Mouse (Mus musculus) thymus, adult 2 months (tissue): Measurements from ENCODE around the gene Prkaa1. TPM values are rescaled to one million over a fixed set of nuclear protein-coding genes. Genes with fewer than 3 reads are reported as not detected.

Experiments
- DNase-seq: peaks from one replicate; pipeline ENCODE4 v3.0.0; 2021
- H3K27ac ChIP-seq: fragments of 200-500 bp; 2 replicates; pipeline ENCODE4 v1.5.1; 2012; ENCODE audit warnings: low read length, control low read depth; ENCODE audit not compliant: control insufficient read depth, insufficient read depth
- H3K27me3 ChIP-seq: fragments of 200-500 bp; 2 replicates; pipeline ENCODE4 v1.6.1; 2012; ENCODE audit warnings: mild to moderate bottlenecking, low read length, moderate library complexity, mixed read lengths; ENCODE audit not compliant: control insufficient read depth, insufficient read depth
- H3K36me3 ChIP-seq: fragments of 200-500 bp; 2 replicates; pipeline ENCODE4 v1.6.1; 2012; ENCODE audit warnings: mild to moderate bottlenecking, low read length, moderate library complexity; ENCODE audit not compliant: control insufficient read depth, insufficient read depth
- H3K4me1 ChIP-seq: fragments of 200-500 bp; replicated peaks from 2 replicates; pipeline ENCODE4 v1.6.1; 2012; ENCODE audit warnings: low read length; ENCODE audit not compliant: control insufficient read depth, insufficient read depth
- H3K4me3 ChIP-seq: fragments of 200-500 bp; 2 replicates; pipeline ENCODE4 v1.5.1; 2012; ENCODE audit warnings: mild to moderate bottlenecking, low read length, control low read depth, moderate library complexity; ENCODE audit not compliant: control insufficient read depth, insufficient read depth
- CTCF ChIP-seq: fragments of 200-500 bp; IDR thresholded peaks from 2 replicates; pipeline ENCODE4 v1.5.1; 2012; ENCODE audit warnings: mild to moderate bottlenecking, control low read depth, low read length, moderate library complexity, borderline replicate concordance; ENCODE audit not compliant: control insufficient read depth, poor library complexity, insufficient read depth; ENCODE audit errors: extremely low read depth
- POLR2A ChIP-seq: fragments of 200-500 bp; IDR thresholded peaks from 2 replicates; pipeline ENCODE4 v1.6.1; 2012; ENCODE audit warnings: mild to moderate bottlenecking, low read length, control low read depth, moderate library complexity; ENCODE audit not compliant: control insufficient read depth, poor library complexity, insufficient read depth; ENCODE audit errors: extremely low read depth
- WGBS: fragments of 180-500 bp; shearing (Covaris S2); methylation state at CpG from one replicate; pipeline ENCODE4 v1.1.7; 2018; 5-methylcytosine and 5-hydroxymethylcytosine counted together
- polyA plus RNA-seq: library from polyadenylated mRNA; depleted of rRNA; stranded (reverse); fragments of >200 nt; gene quantifications from 2 replicates; pipeline ENCODE4 v1.2.3, GENCODE M21; 2012; rRNA removed

Prkaa1 gene
- polyA plus RNA-seq = 3.9 and 4.7 TPM in 2 replicates

DNA sequence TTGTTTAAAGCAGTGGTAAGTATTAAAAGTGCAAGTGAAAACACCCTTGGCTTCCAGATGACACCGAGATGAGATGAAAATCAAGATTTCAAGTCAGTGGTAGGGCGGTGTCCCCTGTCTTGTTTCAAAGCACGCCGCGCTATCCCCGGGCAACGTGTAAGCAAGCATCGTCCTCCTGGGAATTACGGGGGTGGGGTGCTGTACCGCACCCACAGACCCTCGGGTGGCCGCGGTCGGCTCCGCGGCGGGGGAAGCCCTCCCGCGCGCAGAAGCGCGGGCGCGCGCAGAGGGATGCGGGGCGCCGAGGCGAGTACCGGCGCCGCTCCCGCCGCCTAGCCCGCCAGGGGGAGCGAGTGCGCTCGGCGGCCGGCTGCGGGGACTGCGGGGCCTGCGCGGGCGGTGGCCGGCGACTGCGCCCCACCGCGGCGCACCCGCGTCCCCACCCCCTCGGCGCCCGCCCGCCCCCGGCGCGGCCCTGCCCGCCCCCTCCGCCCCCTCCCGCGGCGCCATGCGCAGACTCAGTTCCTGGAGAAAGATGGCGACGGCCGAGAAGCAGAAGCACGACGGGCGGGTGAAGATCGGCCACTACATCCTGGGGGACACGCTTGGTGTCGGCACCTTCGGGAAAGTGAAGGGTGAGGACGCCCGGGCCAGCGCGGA, at the start of gene Prkaa1:
Prkaa1 (plus strand) TSS at position 501 of the 660 bp plus-strand sequence.
- Histone ChIP-seq H3K27me3 (no peaks in the 10 kb centered on the region), H3K4me1 (no peaks in the 10 kb centered on the region), H3K4me3 (peak within 1 kb of the TSS; percentile 76), H3K36me3 (no peaks in the 10 kb centered on the region), H3K27ac (no peak within 1 kb of the TSS)
- TF ChIP-seq CTCF = peak; percentile 72
- TF ChIP-seq POLR2A = no peak
- peak; percentile 60 for DNase-seq
- WGBS = 2% methylated on average over 76 of the region's 80 CpGs

DNA sequence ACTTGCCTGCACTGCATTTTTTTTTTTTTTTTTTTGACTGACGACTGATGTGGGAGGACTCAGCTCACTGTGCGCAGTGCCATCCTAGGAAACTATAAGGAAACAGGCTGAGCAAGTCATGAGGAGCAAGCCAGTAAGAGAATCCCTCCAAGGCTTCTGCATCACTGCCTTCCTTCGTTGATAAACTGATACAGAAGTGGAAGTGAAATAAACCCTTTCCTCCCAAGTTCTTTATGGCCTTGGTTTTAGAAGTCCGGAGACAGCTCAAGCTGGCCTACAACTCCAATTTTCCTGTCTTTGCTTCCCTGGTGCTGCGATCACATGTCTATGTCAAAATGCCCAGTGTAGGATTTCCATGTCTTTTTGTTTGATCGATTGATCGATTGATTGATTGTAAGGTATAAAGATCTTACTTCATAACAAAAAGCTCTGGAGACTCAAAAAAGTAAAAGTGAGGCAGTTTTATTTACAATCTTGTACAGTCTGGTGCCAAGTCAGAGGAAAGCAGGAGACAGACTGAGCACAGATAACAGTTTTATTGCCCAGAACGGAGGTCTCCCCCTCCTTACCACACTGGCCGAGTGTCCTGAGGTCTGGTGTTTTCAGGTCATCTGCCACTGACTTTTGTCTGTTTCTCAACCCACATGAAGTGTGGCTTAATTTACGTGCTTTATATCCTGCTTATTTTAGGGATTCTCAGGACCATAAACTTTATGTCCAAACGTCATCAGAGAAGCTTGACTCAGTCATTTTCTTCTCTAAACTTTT, 47.9 kb upstream of the Prkaa1 start:
- 92% methylated on average over 11 of the region's 11 CpGs for WGBS
- DNase-seq = no peak
- TF ChIP-seq POLR2A (no peak), CTCF (no peak)

DNA sequence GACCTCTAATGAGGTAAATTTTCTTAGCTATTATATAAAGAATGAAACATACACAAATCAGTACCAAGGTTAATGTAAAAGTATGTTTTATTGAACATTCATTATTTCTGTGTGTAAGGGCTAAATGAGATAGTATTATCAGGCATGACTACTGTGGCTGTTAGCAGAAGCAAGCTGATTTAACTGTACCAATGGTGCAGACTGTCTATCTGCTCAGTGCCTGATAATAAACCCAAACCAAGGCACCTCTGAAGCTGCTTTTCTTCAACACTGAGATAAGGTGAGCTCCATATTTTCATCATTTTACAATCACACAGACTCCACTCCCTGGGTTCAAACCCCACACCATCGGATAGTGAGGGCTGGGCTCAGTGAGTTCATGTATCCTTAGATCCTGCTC, 46.3 kb upstream of the Prkaa1 start:
- Histone ChIP-seq H3K36me3 (no peaks in the 10 kb centered on the region), H3K4me1 (no peaks in the 10 kb centered on the region), H3K27ac (no peak overlapping the region), H3K4me3 (no peak overlapping the region), H3K27me3 (no peaks in the 10 kb centered on the region)
- TF ChIP-seq CTCF (no peak), POLR2A (no peak)
- DNase-seq = no peak
- 96% methylated on average over 1 of the region's 1 CpGs for WGBS

More for the DNA sequence above, 47.9 kb upstream of the Prkaa1 start:
- Histone ChIP-seq H3K4me1 (no peaks in the 10 kb centered on the region), H3K27me3 (no peaks in the 10 kb centered on the region), H3K4me3 (no peak overlapping the region), H3K36me3 (no peaks in the 10 kb centered on the region), H3K27ac (no peak overlapping the region)

DNA sequence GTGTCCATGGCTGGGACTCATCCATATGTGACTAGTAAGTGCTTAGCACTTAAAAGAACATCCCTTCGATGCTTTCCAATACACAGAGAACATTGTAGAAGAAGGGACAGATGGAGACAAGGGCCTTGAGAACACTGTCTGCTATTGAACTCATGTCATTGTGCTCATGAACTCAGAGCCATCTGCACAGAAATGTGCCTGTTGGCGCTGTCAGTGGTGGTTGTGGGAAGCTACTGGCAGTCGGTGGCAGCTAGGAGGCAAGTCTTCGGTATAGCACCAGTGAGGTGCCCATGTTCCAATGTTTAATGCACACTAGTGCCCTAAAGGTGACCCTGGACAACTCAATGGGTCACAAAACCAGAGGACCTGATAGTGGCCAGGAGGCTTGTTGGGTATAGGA, 41.3 kb upstream of the Prkaa1 start:
- no peak for DNase-seq
- H3K4me3 ChIP-seq = no peak overlapping the region
- H3K27ac ChIP-seq = no peak overlapping the region
- H3K36me3 ChIP-seq = no peaks in the 10 kb centered on the region
- H3K4me1 ChIP-seq = no peaks in the 10 kb centered on the region
- TF ChIP-seq CTCF (no peak), POLR2A (no peak)
- no peaks in the 10 kb centered on the region for H3K27me3 ChIP-seq
- WGBS = 98% methylated on average over 4 of the region's 4 CpGs

DNA sequence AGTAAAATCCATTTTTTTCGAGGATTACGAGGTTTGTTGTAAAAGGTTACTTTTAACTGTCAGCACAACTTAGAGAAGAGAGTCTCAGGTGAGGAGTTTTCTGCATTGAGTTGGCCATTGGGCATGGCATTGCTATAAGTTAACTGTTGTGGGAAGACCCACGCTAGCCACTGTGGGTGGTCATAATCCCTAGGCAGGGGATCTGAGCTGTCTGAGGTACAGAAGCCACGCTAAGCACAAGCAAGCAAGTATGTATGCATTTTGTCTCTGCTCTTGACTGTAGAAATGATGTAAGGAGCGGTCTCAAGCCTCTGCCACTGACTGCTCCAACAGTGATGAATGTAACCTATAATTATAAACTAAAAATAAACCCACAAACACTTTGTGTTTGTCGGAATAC, 37.8 kb upstream of the Prkaa1 start:
- Histone ChIP-seq H3K4me1 (peaks cover 10% of the 10 kb centered on the region), H3K27ac (no peak overlapping the region), H3K36me3 (no peaks in the 10 kb centered on the region), H3K4me3 (no peak overlapping the region), H3K27me3 (no peaks in the 10 kb centered on the region)
- WGBS = 89% methylated on average over 6 of the region's 6 CpGs
- no peak for DNase-seq
- TF ChIP-seq CTCF (no peak), POLR2A (no peak)

DNA sequence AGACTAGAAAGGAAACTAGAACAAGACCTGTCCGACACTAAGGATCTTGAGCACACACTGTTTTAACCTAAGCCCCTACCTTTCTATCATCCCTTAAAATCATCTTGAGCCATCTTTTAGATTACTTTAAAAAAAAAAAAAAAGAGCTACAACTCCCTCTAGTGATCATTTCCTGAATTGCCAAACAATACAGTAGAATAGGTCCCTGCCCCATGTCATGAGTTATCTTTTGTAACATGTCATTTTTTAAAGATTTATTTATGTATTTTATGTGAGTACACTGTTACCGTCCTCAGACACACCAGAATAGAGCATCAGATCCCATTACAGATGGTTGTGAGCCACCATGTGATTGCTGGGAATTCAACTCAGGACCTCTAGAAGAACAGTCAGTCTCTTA, 37.4 kb upstream of the Prkaa1 start:
- DNase-seq = no peak
- WGBS = 42% methylated on average over 2 of the region's 2 CpGs
- Histone ChIP-seq H3K27me3 (no peaks in the 10 kb centered on the region), H3K27ac (no peak overlapping the region), H3K4me1 (peaks cover 10% of the 10 kb centered on the region), H3K36me3 (no peaks in the 10 kb centered on the region), H3K4me3 (no peak overlapping the region)
- no peak for TF ChIP-seq POLR2A
